Comparison of ENCODE assay signal across 1 mouse cellular context in the genomic region with DNA sequence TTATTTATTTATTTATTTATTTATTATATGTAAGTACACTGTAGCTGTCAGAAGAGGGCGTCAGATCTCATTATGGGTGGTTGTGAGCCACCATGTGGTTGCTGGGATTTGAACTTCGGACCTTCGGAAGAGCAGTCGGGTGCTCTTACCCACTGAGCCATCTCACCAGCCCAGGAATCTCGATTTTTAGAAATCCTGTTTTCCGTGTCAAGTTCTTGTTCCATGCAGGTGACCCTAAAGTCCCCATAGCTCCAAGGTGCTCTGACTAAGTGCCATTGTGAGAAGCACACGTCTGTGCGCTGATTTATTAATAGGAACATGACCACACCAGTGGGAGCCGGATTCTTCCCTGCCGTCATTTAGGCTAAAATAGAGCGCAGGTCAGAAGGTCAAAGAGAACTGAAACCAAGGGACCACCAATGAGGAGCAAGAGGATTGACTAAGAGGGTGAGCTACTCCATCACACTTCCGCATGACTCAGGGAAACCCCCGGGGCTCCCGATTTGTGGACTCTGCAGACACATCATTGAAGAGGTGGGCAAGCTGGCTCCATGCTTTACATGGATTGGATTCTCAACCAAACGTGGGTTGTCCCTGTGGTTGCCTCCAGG.
TF ChIP-seq lines count a peak whose summit lies in the region.

No protein-coding gene starts in this region.

TF ChIP-seq in CH12.LX, 34 proteins besides CTCF, POLR2A, EP300 and RAD21 (continued from another document):
- TF ChIP-seq MAFK (IDR thresholded peaks at IDR 0.05; ENCODE audit: insufficient replicate concordance, low read length): 0 out of 2 replicates have a peak, but pooled peaks have one; percentile 45
- TF ChIP-seq SIN3A (IDR thresholded peaks at IDR 0.05; ENCODE audit: low read length): peak; percentile 52; the same call in 1 of the 2 replicates
- no peak for TF ChIP-seq UBTF (IDR thresholded peaks at IDR 0.05; ENCODE audit: low read depth, low read length)
